Mouse (Mus musculus) kidney, postnatal 4 days (tissue): Measurements from ENCODE around the gene Gm20388.

Experiments
- DNase-seq, 2 experiments: peaks; one replicate each; pipeline ENCODE4 v3.0.0; 2021; ENCODE audit warnings: mixed read lengths in 2 of 2

Gene Gm20388

GRCm38 (mm10) chr8:121955825-121956500 lies 2045.3 kb downstream of the Gm20388 start:
- no peak for DNase-seq

GRCm38 (mm10) chr8:121958395-121958794 lies 2047.8 kb downstream of the Gm20388 start:
- DNase-seq, result no peak

DNA sequence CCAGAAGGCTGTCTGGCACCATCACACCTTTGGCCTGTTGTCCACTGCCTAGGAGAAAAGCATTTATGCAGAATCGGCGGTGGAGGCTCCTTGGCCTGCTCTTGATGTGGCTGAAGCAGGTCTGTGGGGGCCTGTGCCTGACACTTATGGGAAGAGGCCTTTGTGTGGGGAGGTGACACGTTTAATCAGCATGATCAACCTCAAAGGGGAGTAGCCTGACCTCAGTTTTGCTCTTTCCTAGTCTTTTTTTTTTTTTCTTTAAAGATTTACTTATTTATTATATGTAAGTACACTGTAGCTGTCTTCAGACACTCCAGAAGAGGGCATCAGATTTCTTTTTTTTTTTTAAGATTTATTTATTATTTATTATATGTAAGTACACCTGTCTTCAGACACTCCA lies 2052.3 kb downstream of the Gm20388 start:
- no peak for DNase-seq

DNA sequence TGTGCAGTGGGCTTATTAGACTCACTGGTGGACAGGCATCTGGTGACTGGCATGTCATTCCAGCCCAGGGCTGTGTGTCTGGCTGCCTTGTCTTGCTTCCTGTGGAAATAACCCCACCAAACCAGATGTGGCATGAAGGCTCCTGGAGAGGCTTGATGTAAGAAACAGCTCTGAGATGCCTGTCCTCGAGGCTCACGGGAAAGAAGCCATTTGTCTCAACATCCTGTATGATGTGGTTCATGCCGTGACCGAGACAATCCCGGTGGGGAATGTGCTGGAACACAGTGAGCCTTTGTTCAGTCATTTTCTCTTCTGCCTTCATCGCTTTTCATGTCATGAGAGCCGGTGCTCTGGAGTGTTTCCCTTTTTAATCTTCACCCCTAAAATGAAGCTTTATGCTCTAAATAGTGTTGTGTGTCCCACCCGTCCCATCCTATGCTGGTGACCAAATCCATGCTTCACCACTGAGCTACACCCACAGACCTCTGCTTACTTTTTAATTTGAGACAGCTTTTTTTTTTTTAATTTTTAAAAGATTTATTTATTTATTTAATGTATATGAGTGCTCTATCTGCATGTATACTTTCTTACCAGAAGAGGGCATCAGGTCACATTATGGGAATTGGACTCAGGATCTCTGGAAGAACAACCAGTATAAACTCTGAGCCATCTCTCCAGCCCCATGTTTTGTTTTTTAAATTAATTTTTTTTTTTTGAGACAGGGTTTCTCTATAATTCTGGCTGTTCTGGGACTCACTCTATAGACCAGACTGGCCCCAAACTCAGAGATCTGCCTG lies 2054.3 kb downstream of the Gm20388 start:
- no peak for DNase-seq

GRCm38 (mm10) chr8:121966110-121966509 lies 2055.5 kb downstream of the Gm20388 start:
- DNase-seq, result no peak

- DNase-seq, result no peak
These were observed 2056.2 kb downstream of the Gm20388 start for GRCm38 (mm10) chr8:121966714-121967448.

DNA sequence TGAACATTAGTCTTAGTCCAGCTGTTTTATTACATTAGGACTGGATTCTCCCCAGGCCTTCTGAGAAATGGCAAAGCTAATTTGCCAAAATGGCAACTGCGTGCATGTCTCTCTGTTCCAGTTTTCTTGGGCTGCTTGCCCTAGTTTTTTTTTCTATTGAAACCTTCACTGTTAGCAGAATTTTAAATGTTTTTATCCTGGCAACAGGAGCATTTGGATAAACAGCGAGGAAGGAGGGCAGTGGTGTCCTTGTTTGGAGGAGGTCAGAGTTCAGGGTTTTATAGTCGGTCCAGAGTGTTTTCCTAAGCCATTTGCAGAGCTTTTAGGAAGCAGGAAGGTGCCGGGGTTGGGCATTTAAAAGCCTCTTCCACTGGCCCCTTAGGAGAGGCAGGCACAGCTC lies 2057.3 kb downstream of the Gm20388 start:
- DNase-seq, result peak in 1 of 2 experiments; percentile 25

- DNase-seq, result no peak
These were observed 2057.9 kb downstream of the Gm20388 start for GRCm38 (mm10) chr8:121968542-121968941.

DNA sequence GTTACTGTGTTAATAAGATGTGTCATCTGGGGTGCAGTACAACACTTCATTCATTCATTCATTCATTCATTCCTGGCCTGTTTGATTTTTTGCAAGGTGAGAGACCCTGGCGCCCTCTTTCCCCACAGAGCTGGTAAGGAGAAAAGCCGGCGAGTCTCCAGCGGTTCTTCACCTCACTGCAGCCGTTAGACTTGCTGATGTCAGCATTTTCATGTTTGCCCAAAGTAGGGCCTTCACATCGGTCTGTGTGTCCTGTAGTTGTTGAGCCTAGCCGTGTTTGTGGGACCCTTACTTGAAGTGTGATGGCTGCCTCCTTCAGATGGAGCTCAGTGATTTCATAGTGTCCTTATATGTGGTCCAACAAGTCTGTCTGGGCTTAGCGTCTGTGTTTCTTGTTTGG lies 2059.6 kb downstream of the Gm20388 start:
- DNase-seq, result no peak

DNA sequence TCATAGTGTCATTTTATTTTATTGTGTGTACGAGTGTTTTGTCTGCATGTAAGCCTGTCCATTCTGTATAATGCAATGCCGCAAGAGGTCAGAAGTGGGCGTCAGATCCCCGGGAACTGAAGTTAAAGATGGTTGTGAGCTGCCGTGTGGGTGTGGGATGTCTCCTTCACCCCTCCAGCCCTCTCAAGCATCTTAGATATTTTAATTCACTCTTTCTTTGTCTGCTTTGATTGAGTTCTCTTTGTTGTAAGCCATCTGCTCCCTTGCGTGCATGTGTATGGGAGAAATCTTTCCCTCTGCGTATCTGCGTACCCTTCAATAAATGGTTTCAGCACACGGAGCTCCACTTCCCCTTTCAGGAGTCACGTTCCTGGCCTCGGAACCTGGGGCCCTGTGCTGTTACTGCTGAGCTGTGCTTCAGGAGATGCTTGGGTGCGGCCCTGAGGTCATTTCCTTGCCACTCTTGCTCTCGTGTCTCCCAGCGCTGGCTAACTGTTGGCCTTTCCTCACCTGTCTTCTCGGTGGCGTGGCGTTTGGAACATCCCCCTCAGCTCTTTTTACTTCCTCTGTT lies 2060.9 kb downstream of the Gm20388 start:
- no peak for DNase-seq

DNA sequence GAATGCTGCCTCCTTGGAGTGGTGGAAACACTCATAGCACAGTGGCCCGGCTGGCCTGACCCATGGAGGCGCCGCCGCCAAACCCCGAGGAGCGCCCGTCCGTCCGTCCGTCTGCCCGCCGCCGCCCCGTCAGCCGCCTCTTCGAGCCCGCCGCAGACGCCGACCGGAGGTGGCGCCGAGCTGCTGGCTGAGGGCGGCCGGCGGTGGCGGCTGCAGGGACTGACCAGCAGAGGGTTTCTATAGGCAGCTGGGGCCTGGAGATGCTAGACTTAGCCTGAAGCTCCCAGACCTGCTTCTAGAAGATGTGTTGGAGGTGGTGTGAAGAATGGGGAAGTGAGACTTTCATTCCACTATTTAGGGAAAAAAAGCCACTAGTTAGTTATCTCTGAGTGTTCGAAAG lies 2063.3 kb downstream of the Gm20388 start:
- DNase-seq, result no peak

DNA sequence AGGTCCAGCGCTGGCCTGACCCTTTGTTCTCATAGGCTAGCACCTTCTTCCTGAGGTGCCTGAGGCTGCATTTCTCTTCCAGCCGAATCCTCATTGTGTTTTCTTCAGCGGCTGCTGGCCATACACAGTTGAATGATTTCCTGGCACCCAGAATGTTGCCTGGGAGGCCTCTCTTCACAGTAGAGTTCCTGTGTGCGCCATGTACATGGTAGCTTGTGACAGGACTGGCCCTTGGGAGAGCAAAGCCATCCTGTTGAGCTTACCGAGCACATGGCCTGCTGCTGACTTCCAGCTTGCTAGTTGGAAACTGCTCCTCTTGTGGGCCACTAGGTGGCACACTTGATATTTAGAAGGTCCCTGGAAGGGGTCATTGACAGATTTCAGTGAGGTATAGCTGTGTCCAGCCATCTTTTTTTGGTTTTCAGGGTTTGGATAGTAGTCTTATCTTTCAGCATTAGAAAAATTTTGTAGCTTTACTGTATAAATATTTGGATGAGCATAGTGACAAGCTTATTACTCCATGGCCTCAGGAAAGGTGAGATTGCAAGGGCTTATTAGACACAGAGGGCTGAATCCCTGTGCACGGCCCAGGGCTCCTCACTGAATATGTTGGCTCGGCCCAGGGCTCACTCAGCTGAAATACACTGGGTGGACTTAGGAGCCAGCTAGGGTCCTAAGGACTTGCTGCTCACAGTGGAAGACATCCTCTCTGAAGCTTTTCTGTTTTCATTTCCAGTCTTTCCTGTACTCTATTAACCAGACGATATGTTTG lies 2067.4 kb downstream of the Gm20388 start:
- DNase-seq, result peak; percentile 42 to 61

DNA sequence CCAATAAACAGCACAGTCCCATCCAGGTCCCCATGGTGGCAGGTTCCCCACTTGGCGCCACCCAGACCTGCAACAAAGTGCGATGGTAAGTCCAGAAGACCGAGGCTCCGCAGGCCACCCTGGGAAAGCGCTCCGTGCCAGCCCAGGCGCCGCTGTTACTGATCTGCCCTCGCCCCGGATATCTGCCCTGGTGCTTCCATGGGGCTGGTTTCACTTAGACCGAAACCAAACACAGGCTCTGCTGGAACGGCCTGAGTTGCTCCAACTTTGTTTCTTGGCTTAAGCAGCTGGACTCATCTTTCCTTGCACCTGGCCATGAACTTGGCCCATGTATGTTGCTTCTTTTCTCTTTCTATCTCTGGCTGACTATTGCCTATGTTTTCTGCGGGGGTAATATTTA lies 2068.0 kb downstream of the Gm20388 start:
- DNase-seq, result no peak

GRCm38 (mm10) chr8:121980792-121981519 lies 2070.3 kb downstream of the Gm20388 start:
- no peak for DNase-seq

- peak; percentile 54 to 69 for DNase-seq
These were observed 2070.9 kb downstream of the Gm20388 start for GRCm38 (mm10) chr8:121981520-121981895.

DNA sequence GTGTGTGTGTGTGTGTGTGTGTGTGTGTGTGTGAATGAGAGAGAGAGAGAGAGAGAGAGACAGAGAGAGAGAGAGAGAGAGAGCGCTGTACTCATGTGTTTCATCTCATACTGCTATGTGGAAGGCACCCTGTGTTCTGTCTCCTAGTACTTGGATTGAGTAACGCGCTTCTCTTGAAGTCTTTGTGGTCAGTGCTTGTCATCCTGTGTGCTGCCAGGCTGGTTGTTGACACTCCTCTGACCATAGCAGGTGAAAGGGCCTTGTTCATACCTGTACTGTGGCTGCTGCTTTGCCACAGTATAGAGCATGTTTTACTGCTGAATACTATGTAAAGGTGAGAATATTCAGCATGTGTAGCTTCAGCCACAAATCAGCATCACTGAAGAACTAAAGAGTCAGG lies 2075.0 kb downstream of the Gm20388 start:
- no peak for DNase-seq

DNA sequence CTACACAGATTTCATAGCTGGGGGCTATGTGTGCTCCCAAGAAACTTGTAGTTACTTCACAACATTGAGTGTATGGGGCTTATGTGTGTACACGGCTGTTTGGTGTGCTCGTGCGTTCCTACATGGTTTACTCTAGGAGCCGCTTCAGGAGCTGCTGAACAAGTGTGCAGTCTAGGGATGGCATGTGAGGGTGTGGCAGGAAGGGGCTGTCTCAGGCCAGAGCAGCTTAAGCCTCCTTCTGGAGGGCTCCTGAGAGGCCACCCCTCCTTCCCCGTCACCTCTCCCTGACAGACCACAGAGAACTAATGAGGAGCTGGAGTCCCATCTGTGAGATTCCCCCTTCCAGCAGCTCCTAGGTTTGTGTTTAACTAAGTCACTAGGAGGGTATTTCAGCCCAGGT lies 2077.3 kb downstream of the Gm20388 start:
- no peak for DNase-seq

DNA sequence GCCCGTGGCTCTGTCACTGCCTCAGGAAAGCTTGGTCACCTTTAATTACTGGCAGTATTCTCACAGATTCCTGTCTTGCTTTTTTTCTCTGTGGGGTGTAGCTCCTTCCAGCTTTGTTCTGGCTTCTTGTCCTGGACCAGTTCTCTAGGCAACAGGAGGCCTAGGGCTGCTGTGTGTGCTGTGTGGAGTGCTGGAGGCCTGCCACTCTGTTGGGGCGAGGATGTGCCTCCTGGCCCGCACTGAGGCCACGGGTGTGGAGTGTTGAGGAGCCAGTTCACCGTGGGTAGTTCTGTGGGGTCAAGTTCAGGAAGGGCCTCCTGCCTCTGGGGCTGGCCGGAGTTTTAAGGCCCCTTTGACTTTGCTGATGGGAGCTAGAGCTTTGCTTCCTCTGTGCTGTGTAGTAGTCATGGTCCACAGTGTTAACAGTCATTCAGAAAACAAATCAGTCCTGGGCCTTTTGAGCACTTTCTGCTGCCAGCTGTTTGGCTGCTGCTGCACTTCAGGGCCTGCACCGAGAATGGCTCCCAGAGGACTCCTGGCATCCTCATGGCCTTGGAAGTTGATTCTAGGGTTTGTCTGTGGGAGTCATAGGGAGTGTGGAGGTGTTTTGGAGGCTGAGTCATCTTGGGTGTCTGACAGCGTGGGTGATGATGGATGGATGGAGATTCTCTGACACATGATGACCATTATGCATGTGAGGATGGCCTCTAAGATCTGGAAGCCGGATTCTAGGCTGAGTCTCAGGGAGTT lies 2080.0 kb downstream of the Gm20388 start:
- DNase-seq, result no peak

GRCm38 (mm10) chr8:121991611-121992010 lies 2081.0 kb downstream of the Gm20388 start:
- DNase-seq, result no peak

DNA sequence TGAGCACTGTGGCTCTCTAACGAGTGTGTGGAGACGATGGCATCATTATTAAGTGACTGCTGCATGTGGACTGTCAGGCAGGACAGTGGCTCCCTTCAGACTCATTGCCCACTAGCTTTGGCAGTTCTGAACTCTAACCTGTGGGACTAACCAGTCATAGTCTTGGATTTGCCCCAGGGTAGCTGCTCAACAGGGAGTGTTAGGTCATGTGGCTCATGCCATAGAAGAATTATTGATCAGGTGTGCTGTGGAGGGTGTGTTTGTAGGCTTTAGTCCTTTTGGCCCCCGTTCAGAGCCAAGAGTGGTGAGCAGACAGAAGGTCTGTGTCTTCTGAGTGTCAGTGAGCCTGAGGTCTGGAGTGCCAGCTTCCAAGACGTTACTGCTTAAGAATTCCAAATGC lies 2082.3 kb downstream of the Gm20388 start:
- no peak for DNase-seq

- DNase-seq, result no peak
These were observed 2084.5 kb downstream of the Gm20388 start for GRCm38 (mm10) chr8:121995112-121995511.
